Mouse (Mus musculus) liver, embryonic 16.5 days (tissue): ENCODE data around the gene Klhl9. TPM values are rescaled to one million over a fixed set of nuclear protein-coding genes. Genes with fewer than 3 reads are reported as not detected.

Experiments used
- ATAC-seq: fragments of 200-750 bp; cut with Nextera tagmentation; 2 replicates; pipeline ENCODE4 v1.8.0; 2017; ENCODE audit warnings: low read depth, mild to moderate bottlenecking, moderate number of reproducible peaks, moderate library complexity
- H3K27ac ChIP-seq: fragments of 300-500 bp; sonication (generic); 2 replicates; pipeline ENCODE4 v1.5.1; 2014; ENCODE audit warnings: mild to moderate bottlenecking, low read length
- H3K27me3 ChIP-seq: fragments of 300-500 bp; sonication (generic); 2 replicates; pipeline ENCODE4 v1.6.1; 2014; ENCODE audit warnings: low read depth, low read length, mixed read lengths; ENCODE audit not compliant: control insufficient read depth, insufficient read depth
- H3K36me3 ChIP-seq: fragments of 300-500 bp; sonication (generic); 2 replicates; pipeline ENCODE4 v1.6.1; 2014; ENCODE audit warnings: mild to moderate bottlenecking; ENCODE audit not compliant: control insufficient read depth, insufficient read depth
- H3K4me1 ChIP-seq: fragments of 300-500 bp; sonication (generic); 2 replicates; pipeline ENCODE4 v1.6.1; 2014; ENCODE audit warnings: low read depth, low read length, mixed read lengths; ENCODE audit not compliant: control insufficient read depth
- H3K4me2 ChIP-seq: fragments of 300-500 bp; sonication (generic); 2 replicates; pipeline ENCODE4 v1.6.1; 2014; ENCODE audit warnings: low read depth, low read length, mixed read lengths
- H3K4me3 ChIP-seq: fragments of 300-500 bp; sonication (generic); 2 replicates; pipeline ENCODE4 v1.5.1; 2014; ENCODE audit warnings: low read depth, mild to moderate bottlenecking, low read length
- H3K9ac ChIP-seq: fragments of 300-500 bp; sonication (generic); 2 replicates; pipeline ENCODE4 v1.6.1; 2014; ENCODE audit warnings: low read depth, low read length
- H3K9me3 ChIP-seq: fragments of 300-500 bp; sonication (generic); replicated peaks from 2 replicates; pipeline ENCODE4 v1.6.1; 2016; ENCODE audit warnings: low read length; ENCODE audit not compliant: control insufficient read depth
- WGBS: fragments of 180-500 bp; shearing (Covaris S2); extraction: QIAGEN DNeasy Blood & Tissue Kit; methylation state at CpG from one replicate; pipeline ENCODE4 v1.1.7; 2014; ENCODE audit not compliant: insufficient replicate concordance; 5-methylcytosine and 5-hydroxymethylcytosine counted together
- polyA plus RNA-seq: library from polyadenylated mRNA; unstranded; fragments of >200 nt; fragmentation: Nextera tagmentation; extraction: Ambion mirVana; gene quantifications from 2 replicates; pipeline ENCODE4 v1.2.1, GENCODE M21; 2015

Gene Klhl9
- polyA plus RNA-seq, 1 experiment from 2014 or later: 22.4 TPM

DNA sequence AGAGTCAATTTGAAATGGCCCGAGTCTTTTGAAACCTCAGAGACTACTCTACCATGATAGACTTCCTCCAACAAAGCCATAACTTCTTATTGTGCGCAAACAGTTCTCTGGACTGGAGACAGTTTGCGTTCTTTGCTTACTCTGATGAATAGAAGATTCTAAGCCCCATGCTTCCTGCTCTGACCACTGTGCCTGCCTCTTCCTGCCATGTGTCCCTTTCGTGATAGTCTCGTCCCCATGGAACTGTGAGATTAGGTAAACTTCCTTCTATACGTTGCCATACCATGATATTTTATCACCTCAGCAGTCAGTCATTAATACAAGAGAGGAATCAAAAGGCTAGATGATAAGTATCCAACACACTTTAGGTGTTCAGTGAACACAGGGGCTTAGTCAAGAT lies 4.5 kb upstream of the Klhl9 start:
- H3K4me2 ChIP-seq: no peak overlapping the region
- no peaks in the 10 kb centered on the region for H3K36me3 ChIP-seq
- H3K27me3 ChIP-seq: no peaks in the 10 kb centered on the region
- ATAC-seq: no peak
- 21% methylated on average over 6 of the region's 6 CpGs for WGBS
- H3K27ac ChIP-seq: no peak overlapping the region
- no peak overlapping the region for H3K4me3 ChIP-seq
- H3K9me3 ChIP-seq: no peaks in the 10 kb centered on the region
- no peak overlapping the region for H3K9ac ChIP-seq
- no peaks in the 10 kb centered on the region; the same call in 1 of the 2 replicates for H3K4me1 ChIP-seq

DNA sequence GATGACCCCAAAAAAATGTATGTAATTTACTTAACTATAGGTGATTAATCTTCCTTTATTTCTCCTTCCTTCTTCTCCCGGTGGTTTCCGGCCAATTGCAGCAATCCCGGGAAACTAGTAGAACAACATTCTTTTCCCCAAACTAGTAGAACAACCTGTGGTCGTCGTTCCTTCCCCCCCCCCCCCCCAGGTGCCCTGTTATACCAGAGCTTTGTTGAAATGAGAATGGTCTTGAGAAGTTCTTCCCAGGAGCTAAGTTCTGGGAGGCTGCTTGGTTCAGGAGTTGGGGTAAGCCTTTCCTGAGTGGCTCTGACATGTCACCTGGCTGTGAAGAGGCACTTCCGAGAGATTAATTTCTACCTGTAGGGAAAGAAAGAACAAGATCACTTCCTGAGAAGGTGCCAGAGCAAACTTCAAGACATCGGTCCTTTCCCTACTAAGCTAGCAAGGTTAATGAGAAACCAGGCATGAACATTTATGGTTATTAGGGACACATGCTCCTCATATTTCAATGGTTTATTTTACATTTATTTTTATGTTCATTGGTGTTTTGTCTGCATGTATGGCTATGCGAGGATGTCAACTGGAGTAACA lies 1.3 kb upstream of the Klhl9 start:
- no peaks in the 10 kb centered on the region for H3K9me3 ChIP-seq
- no peak for ATAC-seq
- H3K36me3 ChIP-seq: no peaks in the 10 kb centered on the region; the same call in 1 of the 2 replicates
- 64% methylated on average over 8 of the region's 8 CpGs for WGBS
- H3K27me3 ChIP-seq: no peaks in the 10 kb centered on the region
- H3K27ac ChIP-seq: no peak overlapping the region
- no peak overlapping the region for H3K4me2 ChIP-seq
- no peak overlapping the region for H3K9ac ChIP-seq
- H3K4me3 ChIP-seq: no peak overlapping the region
- H3K4me1 ChIP-seq: peaks cover 15% of the 10 kb centered on the region

DNA sequence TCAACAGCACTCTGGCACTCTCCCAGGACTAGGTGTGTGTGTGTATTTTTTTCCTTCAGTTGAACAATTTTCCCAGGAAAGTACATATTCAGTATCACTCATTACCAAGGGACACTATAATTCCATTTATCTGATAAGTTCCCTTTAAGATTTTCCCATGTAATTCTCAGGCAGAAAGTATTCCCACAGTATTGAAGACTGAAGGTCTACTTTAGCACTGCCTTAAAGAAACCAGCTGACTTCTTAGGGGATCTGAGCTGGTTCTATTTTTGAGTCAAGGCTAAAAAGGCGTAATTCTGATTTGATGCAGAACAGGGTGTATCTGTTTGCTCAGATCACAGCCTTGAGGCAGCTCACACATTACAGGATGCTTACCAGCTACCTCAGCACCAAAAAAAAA lies 3.5 kb downstream of the Klhl9 start:
- Histone ChIP-seq H3K36me3 (no peaks in the 10 kb centered on the region; the same call in 1 of the 2 replicates), H3K9ac (no peak overlapping the region), H3K4me3 (peak overlapping the region; percentile 7), H3K4me1 (peaks cover 18% of the 10 kb centered on the region), H3K27ac (no peak overlapping the region), H3K27me3 (no peaks in the 10 kb centered on the region), H3K9me3 (no peaks in the 10 kb centered on the region), H3K4me2 (peak overlapping the region; percentile 47)
- ATAC-seq: no peak
- 58% methylated on average over 1 of the region's 1 CpGs for WGBS

DNA sequence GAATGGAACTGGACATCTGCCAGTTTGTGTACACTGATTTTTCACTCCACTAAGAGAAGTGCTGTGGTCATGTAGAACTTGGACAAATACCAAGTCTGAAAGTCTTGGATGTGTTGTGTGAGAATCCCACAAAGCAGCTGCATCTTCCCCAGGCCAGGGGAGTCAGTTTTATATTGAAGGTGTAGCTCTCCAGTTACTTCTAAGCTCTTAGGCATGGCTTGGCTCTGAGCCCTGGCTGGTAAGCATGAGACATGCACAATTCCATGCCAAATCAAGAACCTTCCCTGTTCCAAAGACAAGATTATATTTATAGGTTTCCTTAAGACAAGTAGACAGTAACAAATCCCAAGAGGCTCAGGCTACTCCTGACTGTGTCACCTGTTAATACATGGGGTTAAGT lies 7.2 kb downstream of the Klhl9 start:
- Histone ChIP-seq H3K4me2 (no peak overlapping the region), H3K9ac (no peak overlapping the region), H3K27me3 (no peaks in the 10 kb centered on the region), H3K27ac (no peak overlapping the region), H3K36me3 (no peaks in the 10 kb centered on the region; the same call in 1 of the 2 replicates), H3K4me1 (peaks cover 3% of the 10 kb centered on the region), H3K4me3 (no peak overlapping the region), H3K9me3 (no peaks in the 10 kb centered on the region)
- no peak for ATAC-seq

- WGBS: 43% methylated on average over 1 of the region's 1 CpGs
- Histone ChIP-seq H3K27me3 (no peaks in the 10 kb centered on the region), H3K27ac (no peak overlapping the region), H3K36me3 (no peaks in the 10 kb centered on the region; the same call in 1 of the 2 replicates), H3K9ac (no peak overlapping the region), H3K4me2 (no peak overlapping the region), H3K4me3 (no peak overlapping the region), H3K9me3 (no peaks in the 10 kb centered on the region), H3K4me1 (peaks cover 2% of the 10 kb centered on the region)
- ATAC-seq: no peak
Measured at GRCm38 (mm10) chr4:88714281-88714680, 8.0 kb downstream of the Klhl9 start.

- H3K4me2 ChIP-seq: no peak overlapping the region
- H3K27ac ChIP-seq: no peak overlapping the region
- no peaks in the 10 kb centered on the region for H3K9me3 ChIP-seq
- H3K4me3 ChIP-seq: no peak overlapping the region
- WGBS: 68% methylated on average over 1 of the region's 1 CpGs
- ATAC-seq: no peak
- H3K9ac ChIP-seq: no peak overlapping the region
- no peaks in the 10 kb centered on the region for H3K36me3 ChIP-seq
- H3K27me3 ChIP-seq: no peaks in the 10 kb centered on the region
- no peaks in the 10 kb centered on the region for H3K4me1 ChIP-seq
Measured at GRCm38 (mm10) chr4:88707128-88707826, 15.0 kb downstream of the Klhl9 start.

- H3K9me3 ChIP-seq: no peaks in the 10 kb centered on the region
- H3K27me3 ChIP-seq: no peaks in the 10 kb centered on the region
- no peak for ATAC-seq
- no peak overlapping the region for H3K4me3 ChIP-seq
- no peak overlapping the region for H3K9ac ChIP-seq
- no peaks in the 10 kb centered on the region for H3K36me3 ChIP-seq
- 8% methylated on average over 3 of the region's 3 CpGs for WGBS
- no peak overlapping the region for H3K27ac ChIP-seq
- H3K4me2 ChIP-seq: no peak overlapping the region
- H3K4me1 ChIP-seq: no peaks in the 10 kb centered on the region
Measured at GRCm38 (mm10) chr4:88705924-88706323, 16.3 kb downstream of the Klhl9 start.

DNA sequence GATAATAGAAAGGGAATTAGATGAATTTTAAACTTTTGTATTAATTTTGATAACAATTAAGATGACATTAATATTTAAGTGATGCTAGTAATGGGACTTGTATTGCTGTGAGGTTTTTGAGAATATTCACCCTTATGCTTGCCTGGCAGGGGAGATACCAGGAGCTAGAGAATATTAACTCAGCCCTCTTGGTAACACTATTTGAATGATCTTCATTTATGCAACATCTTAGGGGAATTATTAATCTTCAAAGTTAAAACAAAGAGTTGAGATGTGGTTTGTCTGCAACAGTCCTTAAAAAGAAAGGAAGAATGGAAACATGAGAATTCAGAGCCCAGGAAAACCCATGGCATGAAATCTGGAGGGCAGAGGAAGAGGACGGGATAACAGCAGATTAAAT lies 23.0 kb downstream of the Klhl9 start:
- no peaks in the 10 kb centered on the region for H3K4me1 ChIP-seq
- H3K9ac ChIP-seq: no peak overlapping the region
- no peaks in the 10 kb centered on the region for H3K9me3 ChIP-seq
- H3K4me3 ChIP-seq: no peak overlapping the region
- 76% methylated on average over 1 of the region's 1 CpGs for WGBS
- H3K27me3 ChIP-seq: no peaks in the 10 kb centered on the region
- H3K36me3 ChIP-seq: no peaks in the 10 kb centered on the region
- ATAC-seq: no peak
- no peak overlapping the region for H3K27ac ChIP-seq
- no peak overlapping the region for H3K4me2 ChIP-seq

DNA sequence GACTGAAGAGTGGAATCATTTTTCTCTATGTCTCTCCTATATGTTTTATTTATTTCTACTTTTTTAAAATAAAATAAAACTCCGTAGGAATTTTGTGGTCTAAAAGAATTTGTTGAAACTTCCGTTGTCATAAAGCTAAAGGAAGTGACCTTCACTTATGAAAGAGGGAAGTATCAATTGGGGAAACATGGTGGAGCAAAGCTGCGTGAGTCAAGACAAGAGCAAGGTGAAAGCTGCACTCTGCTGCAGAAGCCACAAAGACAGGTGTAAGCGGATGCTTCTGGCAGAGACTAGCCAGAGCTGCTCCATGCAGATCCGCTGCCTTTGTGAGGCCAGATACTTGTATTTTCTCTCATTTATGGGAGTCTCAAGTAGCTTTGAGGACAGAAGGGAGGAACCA lies 23.5 kb downstream of the Klhl9 start:
- Histone ChIP-seq H3K4me1 (no peaks in the 10 kb centered on the region), H3K36me3 (no peaks in the 10 kb centered on the region), H3K9me3 (no peaks in the 10 kb centered on the region), H3K9ac (no peak overlapping the region), H3K4me3 (no peak overlapping the region), H3K27ac (no peak overlapping the region), H3K4me2 (no peak overlapping the region), H3K27me3 (no peaks in the 10 kb centered on the region)
- ATAC-seq: no peak
- 35% methylated on average over 5 of the region's 5 CpGs for WGBS
